8 mouse cellular contexts compared by ENCODE assay signal in genomic region chr12:16589204-16589949, GRCm38 (mm10). TPM values are rescaled to one million over a fixed set of nuclear protein-coding genes. Genes with fewer than 3 reads are reported as not detected.
DNase-seq lines count a peak whose midpoint lies in the region; ATAC-seq lines count a peak whose summit lies in the region.

No protein-coding gene starts in this region.

- H3K36me3 ChIP-seq in hindbrain, embryonic 14.5 days (replicated peaks; ENCODE audit: control insufficient read depth, insufficient read depth), result no peaks in the 10 kb centered on the region

- peak; percentile 92 for ATAC-seq in hindbrain, embryonic 14.5 days (ENCODE audit: low FRiP score)

- no peaks in the 10 kb centered on the region for H3K27me3 ChIP-seq in hindbrain, embryonic 14.5 days (ENCODE audit: control insufficient read depth, insufficient read depth, low read length)

- H3K4me1 ChIP-seq in hindbrain, embryonic 14.5 days (replicated peaks; ENCODE audit: control insufficient read depth, insufficient read depth, low read length), result peaks cover 36% of the 10 kb centered on the region

- 0% methylated on average over 35 of the region's 36 CpGs for WGBS in hindbrain, embryonic 14.5 days

- peak; percentile 96 for DNase-seq in NIH3T3 (ENCODE audit: low read depth)
- DNase-seq in cerebellum, postnatal 10 days, result peak; percentile 98
- DNase-seq in frontal cortex, postnatal 14 days (ENCODE audit: low spot score in 2 of 2), result peak; percentile 80 to 88
- peak; percentile 96 for DNase-seq in hindbrain, embryonic 14.5 days (ENCODE audit: low spot score)
- DNase-seq in layer of hippocampus, postnatal 36 days, result peak; percentile 88 to 89
- DNase-seq in lung, postnatal 36 days, result peak; percentile 97
- peak; percentile 96 for DNase-seq in retina, postnatal 1 day
- DNase-seq in urinary bladder, adult 18-20 months (ENCODE audit: low spot score in 2 of 2), result peak; percentile 86 to 94

- H3K4me2 ChIP-seq in hindbrain, embryonic 14.5 days (replicated peaks), result peak overlapping the region; percentile 74

- H3K27ac ChIP-seq in hindbrain, embryonic 14.5 days, result peak overlapping the region; percentile 92

- no peaks in the 10 kb centered on the region for H3K9me3 ChIP-seq in hindbrain, embryonic 14.5 days (ENCODE audit: control insufficient read depth, low read length)

- H3K4me3 ChIP-seq in hindbrain, embryonic 14.5 days (replicated peaks; ENCODE audit: low read length), result peak overlapping the region; percentile 80

- peak overlapping the region; percentile 91 for H3K9ac ChIP-seq in hindbrain, embryonic 14.5 days

RNA-seq across cellular contexts. Expression of gene Lpin1, which starts 21.4 kb away (rescaled TPM):
- 18.0 and 19.1 TPM in 2 replicates for polyA plus RNA-seq in hindbrain, embryonic 14.5 days (2014; fragmentation: Nextera tagmentation; extraction: Ambion mirVana)
- total RNA-seq in layer of hippocampus, postnatal 36 days (2021), result 10 to 100 TPM; 25.1 to 26.3 TPM

Comparison
In these comparisons a context has a peak if more than half of its experiments do, and no peak if none do; other contexts are left out.
1. Peak in every context shown above with its lines: DNase-seq, ATAC-seq, H3K4me3 ChIP-seq and H3K27ac ChIP-seq.